Mouse (Mus musculus) heart, adult 2 months (tissue): ENCODE data around the gene Car12. TPM values are rescaled to one million over a fixed set of nuclear protein-coding genes. Genes with fewer than 3 reads are reported as not detected.
A peak's percentile ranks its signal among the peaks of the same experiment; 100 is the strongest.
"Not testable (repeated sequence)": the region's sequence is repeated elsewhere in the genome, so short reads cannot be mapped to it uniquely, and the experiment has no call there.

Source experiments
- DNase-seq, 2 experiments: peaks; one replicate each; pipeline ENCODE4 v3.0.0; 2021
- H3K27ac ChIP-seq: fragments of 200-600 bp; 2 replicates; pipeline ENCODE4 v1.8.1; 2022
- H3K27me3 ChIP-seq: fragments of 200-500 bp; 2 replicates; pipeline ENCODE4 v1.6.1; 2012; ENCODE audit warnings: mild to moderate bottlenecking, low read length, inconsistent platforms, mixed read lengths; ENCODE audit not compliant: control insufficient read depth, insufficient read depth
- H3K36me3 ChIP-seq: fragments of 200-500 bp; 2 replicates; pipeline ENCODE4 v1.6.1; 2012; ENCODE audit warnings: low read length, inconsistent platforms; ENCODE audit not compliant: control insufficient read depth, insufficient read depth
- H3K4me1 ChIP-seq: fragments of 200-500 bp; 2 replicates; pipeline ENCODE4 v1.6.1; 2011; ENCODE audit warnings: low read length; ENCODE audit not compliant: control insufficient read depth, insufficient read depth
- H3K4me3 ChIP-seq: fragments of 200-600 bp; 2 replicates; pipeline ENCODE4 v1.8.1; 2022
- H3K79me2 ChIP-seq: fragments of 200-500 bp; replicated peaks from 2 replicates; pipeline ENCODE4 v1.6.1; 2012; ENCODE audit warnings: mild to moderate bottlenecking, inconsistent platforms, low read length, moderate library complexity, mixed read lengths; ENCODE audit not compliant: control insufficient read depth, insufficient read depth
- H3K9ac ChIP-seq: fragments of 200-500 bp; 2 replicates; pipeline ENCODE4 v1.6.1; 2012; ENCODE audit warnings: low read depth, mild to moderate bottlenecking, control low read depth, inconsistent platforms, low read length, mixed read lengths
- CTCF ChIP-seq: fragments of 200-600 bp; IDR thresholded peaks from 2 replicates; pipeline ENCODE4 v1.8.1; 2022; ENCODE audit warnings: antibody characterized with exemption, mild to moderate bottlenecking, moderate library complexity
- EP300 ChIP-seq: fragments of 200-500 bp; IDR thresholded peaks from 2 replicates; pipeline ENCODE4 v1.6.1; 2011; ENCODE audit warnings: low read depth, low read length, control low read depth; ENCODE audit not compliant: insufficient read depth
- POLR2A ChIP-seq: fragments of 200-500 bp; IDR thresholded peaks from 2 replicates; pipeline ENCODE4 v1.6.1; 2011; ENCODE audit warnings: mild to moderate bottlenecking, low read depth, low read length, control low read depth; ENCODE audit not compliant: insufficient read depth
- WGBS: fragments of 180-500 bp; shearing (Covaris S2); methylation state at CpG from one replicate; pipeline ENCODE4 v1.1.7; 2018; 5-methylcytosine and 5-hydroxymethylcytosine counted together
- intact Hi-C: fragments of 180-260 bp; cut with DNase I; formaldehyde crosslinking; loops from one replicate; pipeline ENCODE4 v1.15.1; 2025
- polyA plus RNA-seq: library from polyadenylated mRNA; depleted of rRNA; stranded (reverse); fragments of >200 nt; gene quantifications from 2 replicates; pipeline ENCODE4 v1.2.3, GENCODE M21; 2012
- total RNA-seq, 2 experiments: library from RNA; stranded (reverse); gene quantifications; 2 replicates each; pipeline ENCODE4 v1.2.3; 2021

The Car12 gene
- total and polyA plus RNA-seq, 3 experiments = not detected

- Histone ChIP-seq H3K27me3 (no peaks in the 10 kb centered on the region), H3K9ac (no peak overlapping the region), H3K27ac (no peak overlapping the region), H3K79me2 (no peaks in the 10 kb centered on the region), H3K4me3 (no peak overlapping the region), H3K36me3 (no peaks in the 10 kb centered on the region), H3K4me1 (no peaks in the 10 kb centered on the region)
- DNase-seq = no peak
- WGBS = 46% methylated on average over 3 of the region's 3 CpGs
- TF ChIP-seq EP300 (no peak), POLR2A (no peak), CTCF (no peak)
- intact Hi-C loops = no loop called here
These were observed 55.8 kb downstream of the Car12 start for GRCm38 (mm10) chr9:66769275-66769674.

- DNase-seq = no peak
- TF ChIP-seq EP300 = no peak
- no peak for TF ChIP-seq CTCF
- no peak for TF ChIP-seq POLR2A
- Histone ChIP-seq H3K4me1 (no peaks in the 10 kb centered on the region), H3K9ac (no peak overlapping the region), H3K79me2 (no peaks in the 10 kb centered on the region), H3K36me3 (no peaks in the 10 kb centered on the region), H3K27ac (no peak overlapping the region), H3K4me3 (no peak overlapping the region), H3K27me3 (no peaks in the 10 kb centered on the region)
- intact Hi-C loops = loop anchor here (5.0 kb wide), 1 partner anchor 118 kb away; no protein-coding TSS in a partner anchor
These were observed 57.2 kb downstream of the Car12 start for GRCm38 (mm10) chr9:66770701-66771100.

- peak; percentile 29; the same call in 1 of the 2 replicates for TF ChIP-seq CTCF
- H3K4me3 ChIP-seq, H3K27me3 ChIP-seq, H3K79me2 ChIP-seq, H3K9ac ChIP-seq, DNase-seq, intact Hi-C loops, H3K4me1 ChIP-seq, H3K27ac ChIP-seq, H3K36me3 ChIP-seq: not testable (repeated sequence)
- 83% methylated on average over 1 of the region's 3 CpGs for WGBS
These were observed 71.1 kb downstream of the Car12 start for GRCm38 (mm10) chr9:66784552-66784951.

- H3K36me3 ChIP-seq = no peaks in the 10 kb centered on the region
- TF ChIP-seq CTCF (peak; percentile 81), POLR2A (no peak), EP300 (no peak)
- H3K4me1 ChIP-seq = no peaks in the 10 kb centered on the region
- no peak overlapping the region for H3K4me3 ChIP-seq
- H3K9ac ChIP-seq = no peak overlapping the region
- no peaks in the 10 kb centered on the region for H3K79me2 ChIP-seq
- intact Hi-C loops = loop anchor here (1.0 to 5.0 kb wide), 3 partner anchors 142 to 323 kb away; partner anchors contain the start of gene Fbxl22
- H3K27ac ChIP-seq = no peak overlapping the region
- no peak for DNase-seq
- WGBS = 11% methylated on average over 2 of the region's 2 CpGs
- no peaks in the 10 kb centered on the region for H3K27me3 ChIP-seq
These were observed 74.3 kb downstream of the Car12 start for GRCm38 (mm10) chr9:66787821-66788220.

- Histone ChIP-seq H3K4me3 (peak overlapping the region; percentile 75), H3K27ac (peak overlapping the region; percentile 88), H3K27me3 (no peaks in the 10 kb centered on the region), H3K4me1 (no peaks in the 10 kb centered on the region; the same call in 1 of the 2 replicates), H3K79me2 (no peaks in the 10 kb centered on the region), H3K36me3 (no peaks in the 10 kb centered on the region), H3K9ac (peak overlapping the region; percentile 84)
- WGBS = 3% methylated on average over 43 of the region's 43 CpGs
- DNase-seq = no peak
- TF ChIP-seq EP300 (no peak), POLR2A (no peak; the same call in 1 of the 2 replicates), CTCF (no peak)
- intact Hi-C loops = loop anchor here (2.0 kb wide), 1 partner anchor 40 kb away; the partner anchor contains the start of gene Aph1c
These were observed 81.4 kb downstream of the Car12 start for GRCm38 (mm10) chr9:66794629-66795463.
